Mouse (Mus musculus) embryo, embryonic 10.5 days (tissue): ENCODE measurements at regions not wholly inside any gene's neighbourhood (a gene's known extent, or its start where the extent isn't known, plus 50 kb on each side); places are given as distances from the start of the nearest gene placed in this dataset.
"Not testable (repeated sequence)": the region's sequence is repeated elsewhere in the genome, so short reads cannot be mapped to it uniquely, and the experiment has no call there.

Experiments used
- DNase-seq: peaks from one replicate; pipeline ENCODE4 v3.0.0-alpha.2; 2015; ENCODE audit warnings: low spot score

DNA sequence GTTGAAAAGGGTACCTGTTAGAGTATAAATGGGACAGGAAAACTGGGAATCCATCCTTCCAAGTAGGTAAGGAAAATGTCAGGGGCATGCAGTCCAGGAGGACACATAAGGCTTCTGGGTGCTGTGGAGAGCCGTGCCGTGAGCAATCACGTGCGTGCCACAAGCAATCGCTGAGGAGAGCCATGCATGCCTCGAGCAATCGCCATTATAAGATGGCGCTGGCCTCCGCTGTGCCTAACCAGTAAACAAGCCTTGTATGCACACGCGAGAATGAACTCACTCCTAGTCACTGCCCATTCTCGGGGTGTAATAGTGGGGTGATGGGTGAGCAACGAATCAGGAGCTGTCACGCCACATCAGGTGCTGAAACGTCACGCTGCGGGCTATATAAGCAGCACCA, 210.0 kb downstream of the Rchy1 start:
- not testable (repeated sequence) for DNase-seq

DNA sequence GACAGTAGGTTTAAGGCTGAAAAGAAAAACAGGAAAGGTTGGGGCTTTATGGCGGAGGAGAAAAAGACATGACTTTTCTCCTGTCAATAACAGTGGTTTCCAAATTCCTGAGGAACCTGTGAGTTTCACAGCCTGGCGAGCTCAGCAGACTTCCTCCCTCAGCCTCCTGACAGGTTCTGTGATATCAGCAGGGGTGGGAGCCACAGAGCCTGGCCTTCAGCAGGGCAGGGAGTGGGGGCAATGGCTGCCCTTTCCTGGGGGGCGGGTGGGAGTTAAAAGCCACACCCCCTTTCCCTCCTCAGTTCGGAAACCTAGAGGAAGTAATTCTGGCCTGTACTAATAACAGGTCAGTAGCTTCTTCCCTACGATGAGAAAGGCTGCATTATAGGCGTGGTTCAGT, 211.7 kb downstream of the Rchy1 start:
- DNase-seq: no peak

DNA sequence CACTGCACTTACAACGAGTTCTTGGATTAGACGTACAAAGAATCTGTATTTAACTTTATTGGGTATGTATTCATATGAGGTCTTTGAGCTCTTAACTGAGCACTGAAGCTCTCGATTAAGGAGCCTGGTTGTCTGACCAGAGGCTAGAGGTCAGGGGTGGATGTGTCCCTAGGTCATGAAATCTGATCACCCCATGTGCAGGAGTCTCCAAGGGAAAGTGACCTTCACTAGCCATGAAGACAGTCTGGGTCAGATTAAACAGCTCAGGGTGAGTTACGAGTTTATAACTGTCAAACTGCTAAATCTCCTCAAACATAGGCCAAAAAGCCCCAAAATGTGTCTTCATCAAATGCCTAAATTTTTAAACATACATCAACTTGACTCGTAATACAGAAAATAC, 216.8 kb downstream of the Rchy1 start:
- DNase-seq: peak; percentile 48

DNA sequence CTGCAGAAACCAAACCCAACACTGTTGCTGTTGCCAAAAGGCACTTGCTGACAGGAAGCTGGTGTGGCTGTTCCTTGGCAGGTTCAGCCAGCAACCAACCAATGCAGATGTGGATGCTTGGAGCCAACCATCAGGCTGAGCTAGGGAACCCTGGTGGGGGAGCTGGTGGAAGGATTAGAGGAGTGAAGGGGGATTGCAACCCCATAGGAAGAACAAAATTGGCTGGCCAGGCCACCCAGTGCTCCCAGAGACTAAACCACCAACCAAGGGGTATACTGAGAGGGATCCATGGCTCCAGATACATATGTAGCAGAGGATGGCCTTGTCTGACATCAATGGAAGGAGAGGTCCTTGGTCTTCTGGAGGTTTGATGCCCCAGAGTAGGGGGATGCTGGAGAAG, 218.5 kb downstream of the Rchy1 start:
- no peak for DNase-seq

DNA sequence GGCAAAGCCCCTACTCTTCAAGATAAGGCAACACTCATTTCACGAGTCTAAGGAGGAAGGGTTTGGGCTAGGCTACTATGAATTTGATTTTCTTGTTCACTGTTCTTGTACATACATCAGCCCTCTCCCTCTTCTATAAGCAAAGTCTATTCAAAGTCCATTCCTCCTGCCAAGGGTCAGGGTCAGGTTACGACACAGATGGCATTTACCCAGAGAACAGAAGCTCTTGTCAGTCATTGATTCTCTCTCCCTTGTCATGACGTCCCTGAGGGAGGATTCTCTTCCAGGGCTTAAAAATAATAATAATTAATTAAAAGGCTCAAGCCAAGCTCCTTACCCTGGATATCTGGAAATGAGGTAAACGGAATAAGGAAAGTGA, 222.7 kb downstream of the Rchy1 start:
- DNase-seq: peak; percentile 71

DNA sequence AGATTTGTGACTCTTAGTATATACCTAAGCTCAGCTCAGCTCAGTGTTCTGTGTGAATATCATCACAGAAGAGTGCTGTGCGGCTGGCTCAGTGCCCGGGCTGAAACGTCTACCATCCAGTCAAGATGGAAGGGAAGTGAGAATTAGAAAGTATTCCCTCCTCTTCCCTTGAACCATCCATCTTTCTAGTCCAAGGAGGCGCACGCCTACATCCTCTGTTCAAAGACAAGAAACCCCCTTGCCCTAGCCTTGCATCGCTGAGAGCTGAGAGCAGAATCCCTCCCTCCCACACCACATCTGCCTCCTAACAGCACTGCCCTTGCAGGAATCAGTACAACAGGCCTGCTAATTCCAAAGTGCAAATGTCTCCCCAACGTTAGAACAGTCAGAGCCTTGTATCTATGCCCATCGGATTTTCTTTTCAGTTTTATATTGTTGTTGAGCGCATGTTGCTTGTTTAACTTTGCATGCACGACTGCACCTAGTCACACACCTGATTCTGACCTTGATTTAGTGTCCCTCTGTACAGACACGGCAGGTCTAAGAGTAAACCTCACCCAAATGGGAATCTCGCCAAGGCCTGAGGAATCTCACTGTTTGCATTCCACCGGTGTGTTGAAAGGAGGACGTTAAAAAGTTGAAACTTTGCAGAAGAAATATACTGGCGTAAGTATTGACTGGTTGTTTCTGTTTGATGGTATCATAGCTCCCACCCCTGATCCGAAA, 222.2 kb downstream of the Parm1 start:
- peak; percentile 36 for DNase-seq

DNA sequence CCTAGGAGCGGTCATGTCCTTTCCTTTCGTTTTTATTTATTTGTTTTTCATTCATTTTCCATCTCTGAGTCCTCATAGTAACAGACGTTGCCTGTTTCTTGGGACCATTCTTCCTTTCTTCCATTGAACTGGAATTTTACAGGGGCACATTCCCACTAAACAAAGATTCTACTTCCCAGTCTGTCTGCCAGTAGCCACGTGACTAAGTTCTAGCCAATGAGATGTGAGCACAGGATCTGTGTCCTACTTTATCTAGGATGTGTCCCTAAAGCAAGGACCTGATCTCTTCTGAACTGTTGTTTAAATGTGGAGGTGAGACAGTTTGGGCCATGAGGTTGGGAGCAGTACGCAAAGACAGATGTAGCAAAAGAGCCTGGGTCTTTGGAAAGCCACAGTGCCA, 214.6 kb downstream of the Parm1 start:
- no peak for DNase-seq

DNA sequence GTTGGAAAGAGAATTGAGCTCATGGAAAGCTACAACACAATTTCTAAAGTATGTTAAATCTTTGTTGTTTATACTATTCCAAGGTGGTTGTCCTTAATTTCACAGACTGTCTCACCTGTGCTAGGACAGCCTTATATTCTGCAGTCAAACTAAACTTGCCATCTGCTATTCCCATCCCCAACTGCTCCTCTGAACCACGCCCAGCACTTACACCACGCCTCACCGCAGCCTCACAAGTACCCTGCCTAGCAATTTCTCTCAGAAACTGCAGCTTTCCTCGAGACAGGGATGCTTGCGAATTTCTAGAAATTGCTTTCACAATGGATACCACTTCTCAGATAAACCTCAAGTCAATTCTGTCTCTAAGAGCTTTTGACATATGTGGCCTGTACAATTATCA, 213.7 kb downstream of the Parm1 start:
- DNase-seq: no peak

DNA sequence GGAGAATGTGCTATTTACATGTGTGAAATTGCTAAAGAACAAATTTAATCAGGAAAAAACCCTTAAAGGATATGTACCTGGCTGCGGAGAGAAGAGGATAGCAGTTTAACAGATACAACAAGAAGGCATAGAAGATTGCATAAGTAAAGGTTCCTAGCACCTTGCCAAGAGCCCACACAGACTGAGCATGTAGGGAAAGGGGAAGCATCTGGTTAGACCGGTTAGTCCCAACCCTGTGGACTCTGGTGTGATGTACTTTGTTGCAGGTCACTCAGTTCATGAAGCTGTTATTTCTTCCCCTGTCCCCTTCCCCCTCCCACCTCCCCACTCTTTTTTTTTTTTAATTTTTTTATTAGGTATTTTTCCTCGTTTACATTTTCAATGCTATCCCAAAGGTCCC, 212.5 kb downstream of the Parm1 start:
- DNase-seq: no peak

DNA sequence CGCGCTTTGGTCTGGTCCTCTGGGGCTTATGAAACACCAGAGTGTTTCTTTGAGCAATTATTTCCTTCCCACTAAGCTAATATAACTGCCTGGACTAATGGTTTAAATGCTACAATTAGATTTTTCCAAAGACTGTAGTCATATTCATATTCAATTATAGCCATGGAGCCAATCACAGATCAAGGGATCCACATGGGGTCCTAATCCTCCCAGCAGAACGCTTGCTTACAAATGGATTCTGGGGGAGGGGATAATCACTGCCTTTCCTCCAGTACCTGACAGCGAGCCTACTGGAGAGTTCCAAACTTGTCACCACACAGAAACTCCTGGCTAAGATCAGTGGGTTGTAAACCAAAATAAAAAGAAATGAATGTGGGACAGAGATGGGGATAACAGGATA, 212.0 kb downstream of the Parm1 start:
- DNase-seq: no peak

DNA sequence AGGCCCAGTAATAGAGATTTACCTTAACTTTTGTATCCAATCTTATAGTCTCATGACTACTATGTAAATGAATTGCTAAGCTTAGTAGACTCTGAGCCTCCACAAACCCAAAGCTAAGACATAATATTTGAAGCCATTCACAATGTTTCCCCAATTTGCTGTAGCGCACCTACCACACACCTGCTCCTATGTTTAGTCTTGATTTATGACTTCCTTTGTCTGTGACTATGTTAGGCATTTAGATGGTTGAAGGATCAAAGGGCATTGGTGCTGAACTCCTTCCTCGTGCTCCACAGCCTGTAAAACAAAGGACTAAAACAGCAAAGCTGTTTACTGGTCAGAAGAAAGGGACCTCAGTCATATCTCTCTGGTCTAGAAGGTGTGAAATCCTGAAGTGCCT, 210.0 kb downstream of the Parm1 start:
- no peak for DNase-seq

DNA sequence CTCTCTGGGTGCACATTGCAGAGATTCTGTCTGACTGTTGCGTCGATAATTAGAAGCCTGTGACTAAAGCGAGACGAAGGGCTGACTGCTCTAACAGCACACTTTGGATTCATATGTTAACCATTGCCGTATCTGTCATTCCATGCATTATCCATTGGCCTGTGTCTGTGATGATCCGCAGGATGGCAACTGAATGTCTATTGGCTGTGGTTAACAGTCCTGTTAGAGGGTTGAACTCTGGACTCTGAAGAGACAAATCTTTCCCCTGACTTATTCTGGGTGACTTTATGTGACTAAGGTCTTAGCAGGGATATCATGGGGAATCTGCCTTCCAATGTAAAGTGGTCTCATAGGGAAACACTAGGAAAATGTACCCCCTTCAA, 208.7 kb downstream of the Parm1 start:
- DNase-seq: no peak

DNA sequence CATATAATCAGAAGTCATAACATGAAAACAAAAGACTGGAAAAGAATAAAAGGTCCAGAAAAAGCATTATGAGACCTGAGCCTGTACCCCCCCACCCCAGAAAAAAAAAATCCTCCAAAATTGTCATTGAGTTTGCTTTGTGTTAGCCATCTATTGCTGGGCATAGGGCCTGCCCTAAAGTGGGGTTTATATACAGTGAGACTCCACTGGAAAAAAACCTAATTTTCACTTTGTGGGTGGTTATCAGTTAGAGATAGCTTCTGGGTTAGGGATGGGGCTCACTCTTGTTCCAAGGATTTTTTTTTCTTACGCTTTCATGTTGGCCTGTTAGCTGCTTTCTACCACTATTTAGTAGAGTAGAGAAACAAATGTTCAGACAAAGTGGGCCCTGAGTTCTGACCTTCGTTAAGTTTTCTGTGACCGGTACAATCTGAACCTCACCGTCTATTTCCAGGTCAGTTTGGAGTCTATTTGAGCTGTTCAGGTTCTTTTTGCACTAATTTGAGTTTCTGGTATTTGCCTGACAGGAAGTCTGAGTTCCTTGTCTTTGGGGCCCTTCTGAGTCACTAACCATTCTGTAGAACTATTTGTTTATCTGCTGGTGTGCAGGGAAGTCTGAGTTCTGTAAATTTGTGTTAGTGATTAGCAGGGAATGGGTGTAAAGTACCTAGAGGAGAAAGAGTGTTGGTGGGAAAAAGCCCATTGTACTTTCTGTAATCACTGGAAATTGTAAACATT, 208.1 kb downstream of the Parm1 start:
- no peak for DNase-seq

DNA sequence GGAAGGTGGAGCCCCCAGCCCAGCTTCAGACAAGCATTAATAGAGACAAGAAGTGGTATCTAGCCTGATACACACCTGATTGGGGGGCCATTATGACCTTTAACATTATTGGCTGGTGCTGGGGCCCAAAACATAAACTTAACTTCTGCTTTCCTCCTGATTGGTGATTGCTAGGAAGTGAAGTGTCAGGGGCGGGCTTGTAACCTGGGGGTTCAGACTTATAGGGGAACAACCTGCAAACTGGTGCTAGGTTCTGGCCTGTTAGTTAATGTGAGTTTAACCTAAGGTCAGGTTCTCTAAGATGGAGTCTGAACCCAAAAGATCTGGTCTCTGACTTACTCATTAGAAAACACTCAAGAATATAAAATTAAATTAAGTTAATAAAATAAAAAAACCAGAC, 207.5 kb downstream of the Parm1 start:
- DNase-seq: no peak

DNA sequence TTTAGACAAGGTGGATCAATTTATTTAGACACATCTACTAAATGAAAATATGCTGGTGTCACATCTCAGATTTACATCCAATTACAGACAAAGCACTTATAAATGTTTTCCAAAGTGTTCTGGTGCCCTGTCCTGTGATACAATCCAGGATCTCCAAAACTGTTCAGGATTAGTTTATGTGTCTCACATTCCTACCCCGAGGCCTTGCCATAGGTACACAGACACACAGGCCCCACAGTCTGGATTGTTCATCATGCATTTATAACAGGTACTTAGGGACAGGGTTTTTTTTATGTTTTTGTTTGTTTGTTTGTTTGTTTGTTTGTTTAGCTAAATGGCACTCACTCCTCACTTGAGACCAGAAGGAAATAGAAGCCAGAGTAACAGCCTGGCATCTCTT, 206.0 kb downstream of the Parm1 start:
- no peak for DNase-seq

DNA sequence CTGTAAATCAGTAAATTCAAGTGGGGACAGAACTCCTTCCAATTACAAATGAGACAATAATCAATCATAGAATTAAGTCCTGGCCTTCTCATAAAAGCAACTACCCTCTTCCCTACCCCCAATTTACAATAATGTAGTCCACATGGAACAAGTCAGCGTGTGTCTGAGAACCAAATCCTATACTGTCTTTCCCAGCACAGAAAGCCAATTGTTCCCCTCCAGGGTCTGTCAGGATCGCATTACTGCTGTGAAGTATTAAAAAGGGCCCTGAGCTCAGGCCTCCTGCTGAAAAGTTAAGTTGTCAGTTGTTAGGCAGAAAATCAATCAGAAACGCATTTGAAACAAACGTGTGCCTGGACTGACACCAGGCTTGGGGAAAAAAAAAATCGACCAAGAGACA, 205.6 kb downstream of the Parm1 start:
- peak; percentile 79 for DNase-seq

DNA sequence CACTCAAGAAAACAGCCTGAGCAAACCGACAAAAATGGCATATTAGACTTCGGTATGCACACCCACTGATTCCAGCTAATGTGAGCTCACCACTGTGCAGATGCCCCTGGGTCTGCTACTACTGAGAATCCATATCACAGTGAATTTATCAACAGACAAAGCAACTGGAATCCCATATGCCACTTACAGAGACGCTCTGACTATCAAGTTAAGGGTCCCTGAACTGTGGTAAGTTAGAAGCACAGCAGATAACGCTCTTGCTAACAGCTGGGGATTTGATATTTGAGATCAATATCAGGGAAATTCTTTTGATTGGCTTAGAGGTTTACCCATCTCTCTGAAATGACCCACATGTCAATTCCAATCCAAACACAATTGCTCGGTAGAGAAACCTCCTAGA, 205.0 kb downstream of the Parm1 start:
- no peak for DNase-seq

DNA sequence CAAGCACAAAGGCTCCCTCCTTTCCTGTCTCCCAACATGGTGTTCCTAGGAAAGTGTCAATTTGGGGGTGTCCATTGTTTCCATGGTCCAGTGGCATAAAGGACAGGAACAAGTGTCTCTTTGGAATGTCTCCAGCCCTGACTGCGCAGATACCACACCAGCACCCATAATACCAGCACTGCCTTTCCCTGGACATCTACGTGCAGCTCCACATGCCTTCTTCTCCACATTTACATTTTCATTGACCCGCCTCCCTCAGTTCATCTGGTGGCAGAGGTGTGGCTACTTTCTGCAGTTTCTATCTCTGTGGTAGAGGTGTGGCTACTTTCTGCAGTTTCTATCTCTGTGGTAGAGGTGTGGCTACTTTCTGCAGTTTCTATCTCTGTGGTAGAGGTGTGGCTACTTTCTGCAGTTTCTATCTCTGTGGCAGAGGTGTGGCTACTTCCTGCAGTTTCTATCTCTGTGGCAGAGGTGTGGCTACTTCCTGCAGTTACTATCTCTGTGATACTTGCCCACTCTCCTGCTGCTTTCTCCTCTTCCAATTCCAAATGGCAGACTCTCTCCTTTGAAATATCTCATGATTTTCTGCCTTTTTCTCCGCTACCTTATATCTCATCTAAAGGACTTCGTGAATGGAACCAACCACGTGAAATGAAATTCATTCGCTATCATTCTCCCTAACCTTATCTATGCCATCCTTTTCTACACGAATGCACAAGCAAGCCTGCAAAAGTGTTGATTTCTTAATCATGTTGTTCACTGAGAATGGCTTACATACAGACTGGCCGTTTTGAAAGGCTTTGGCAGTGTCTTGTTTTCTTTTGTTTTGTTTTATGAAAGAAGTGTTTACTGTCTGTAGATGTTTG, 204.0 kb downstream of the Parm1 start:
- DNase-seq: no peak

DNA sequence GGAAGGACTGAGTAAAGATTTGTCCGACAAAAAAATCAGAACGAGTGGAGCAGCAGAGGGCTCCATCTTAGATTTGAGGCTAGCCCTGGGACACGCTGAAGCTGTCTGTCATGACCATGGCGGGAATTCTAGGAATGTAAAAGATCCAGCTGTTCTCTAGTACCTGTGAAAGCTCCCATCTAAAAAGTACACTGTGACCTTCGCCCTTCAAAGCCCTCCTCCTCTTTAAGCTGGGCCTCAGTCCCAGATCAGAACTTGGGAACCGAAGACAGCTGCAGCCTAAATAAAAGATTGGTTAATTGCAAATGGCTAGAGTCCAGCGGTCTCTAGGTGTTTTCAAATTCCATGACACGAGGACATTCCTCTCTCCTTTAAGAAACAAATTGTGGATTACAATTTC, 195.6 kb downstream of the Parm1 start:
- DNase-seq: no peak

DNA sequence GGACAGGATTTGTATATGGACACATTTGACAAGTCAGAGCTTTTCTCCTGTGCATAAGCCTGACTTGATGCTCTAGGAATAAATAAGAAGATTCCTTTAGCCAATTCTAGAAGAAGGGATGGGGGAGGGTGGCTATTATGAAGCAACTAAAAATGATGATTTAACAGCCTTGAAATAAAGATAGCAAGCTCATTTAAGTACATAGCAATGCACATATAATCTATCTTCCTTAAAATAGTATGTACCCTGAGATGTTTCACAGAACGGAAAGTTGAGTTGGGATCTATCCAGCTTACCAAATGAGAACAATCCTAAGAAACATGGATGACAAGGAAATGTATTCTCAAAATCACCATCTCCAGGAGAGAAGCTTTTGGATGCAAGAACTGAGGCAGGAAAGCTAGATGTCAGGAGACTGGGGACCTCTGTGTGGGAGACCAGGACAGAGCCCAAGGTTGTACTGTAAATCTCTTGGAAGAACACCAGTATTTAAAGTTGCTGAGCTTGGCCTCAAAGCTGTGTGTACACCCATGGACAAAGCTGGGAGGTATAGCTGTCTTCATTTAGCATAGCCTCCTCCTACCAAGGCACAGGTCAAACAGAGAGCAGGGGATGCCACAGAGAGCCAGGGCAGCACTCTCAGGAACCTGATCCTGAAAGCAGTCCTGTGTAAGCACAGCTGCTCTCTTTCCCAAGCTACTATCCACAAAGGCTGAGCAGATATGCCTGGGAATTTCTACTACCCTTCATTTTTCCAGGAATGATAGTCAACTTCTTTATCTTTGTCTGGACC, 192.3 kb downstream of the Parm1 start:
- DNase-seq: no peak

DNA sequence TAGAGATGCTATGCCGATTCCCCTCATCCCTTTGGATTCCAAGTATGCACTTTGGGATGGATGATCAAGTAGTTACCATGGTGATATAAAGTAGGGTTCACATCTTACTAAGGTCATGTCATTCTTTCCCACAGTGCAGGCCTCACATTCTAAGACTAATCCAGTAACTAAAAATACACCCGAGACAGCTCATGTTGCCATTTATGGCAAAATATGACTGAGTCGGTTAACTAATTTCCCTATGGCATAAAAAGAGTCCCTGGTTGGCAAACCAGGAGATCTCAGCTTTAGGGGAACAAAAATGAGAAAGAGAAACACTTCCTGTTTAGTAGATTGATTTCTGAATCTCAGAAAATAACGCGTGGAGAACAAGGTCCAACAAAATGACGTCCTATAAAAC, 190.7 kb downstream of the Parm1 start:
- no peak for DNase-seq

DNA sequence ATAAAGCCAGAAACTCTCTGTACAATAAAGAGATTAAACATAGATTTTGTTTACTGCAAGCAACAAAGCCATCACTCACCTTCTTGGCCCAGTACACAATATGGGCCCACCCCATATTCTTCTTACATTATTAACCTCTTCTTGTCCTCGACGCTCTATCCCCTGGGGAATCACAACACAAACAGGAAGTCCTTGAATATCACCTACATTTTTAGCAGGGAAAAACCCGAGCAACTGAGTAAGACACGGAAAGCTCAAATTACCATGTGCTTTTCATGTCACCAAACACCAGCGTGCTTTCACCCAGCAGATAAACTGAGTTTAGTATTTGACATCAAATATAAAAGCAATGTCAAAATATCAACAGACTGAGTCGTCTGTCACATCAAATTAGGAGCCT, 179.7 kb downstream of the Parm1 start:
- DNase-seq: no peak
